Mouse (Mus musculus) thymus, postnatal 25 days (tissue): Measurements from ENCODE around the gene Itpr2.

Experiments
- DNase-seq: peaks from one replicate; pipeline ENCODE4 v3.0.0; 2022

Itpr2 gene

GRCm38 (mm10) chr6:146080546-146081512, 421.2 kb downstream of the Itpr2 start:
- DNase-seq, result peak; percentile 55

GRCm38 (mm10) chr6:146079734-146080443, 422.1 kb downstream of the Itpr2 start:
- peak; percentile 47 for DNase-seq

- DNase-seq, result peak; percentile 73
These were observed 422.8 kb downstream of the Itpr2 start for GRCm38 (mm10) chr6:146079261-146079660.

- no peak for DNase-seq
These were observed 423.9 kb downstream of the Itpr2 start for GRCm38 (mm10) chr6:146078136-146078535.

GRCm38 (mm10) chr6:146077124-146077889, 424.7 kb downstream of the Itpr2 start:
- DNase-seq, result peak; percentile 25

GRCm38 (mm10) chr6:146072842-146073241, 429.2 kb downstream of the Itpr2 start:
- no peak for DNase-seq

- no peak for DNase-seq
These were observed 430.1 kb downstream of the Itpr2 start for GRCm38 (mm10) chr6:146071883-146072282.
